Mouse (Mus musculus): Measurements from ENCODE around the gene Camk2g.

The Camk2g gene

DNA sequence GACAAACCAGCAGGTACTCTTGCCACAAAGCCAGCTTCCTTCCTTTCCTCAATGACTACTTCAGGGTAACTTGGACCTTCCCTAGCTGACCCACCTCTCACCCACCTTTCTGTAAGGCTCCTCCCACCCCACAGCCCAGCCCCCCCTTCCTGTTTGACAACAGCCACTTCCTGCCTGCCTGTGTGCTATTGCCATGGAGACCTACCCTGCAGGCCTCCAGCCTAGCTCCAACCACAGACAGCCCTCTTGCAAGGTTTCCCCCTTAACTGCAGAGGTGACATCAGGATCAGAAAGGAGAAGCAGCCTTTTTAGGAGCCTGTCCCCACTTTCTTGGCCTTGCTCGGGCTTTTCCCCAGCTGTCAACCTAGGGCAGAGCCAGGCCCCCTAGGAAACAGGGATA lies 8.7 kb downstream of the Camk2g start:
- no peak for DNase-seq (ENCODE audit: low spot score in 2 of 2)

- no peak for DNase-seq (ENCODE audit: low spot score in 2 of 2)
Observed at GRCm38 (mm10) chr14:20784708-20785107, 9.2 kb downstream of the Camk2g start.

GRCm38 (mm10) chr14:20783526-20783925 lies 10.4 kb downstream of the Camk2g start:
- DNase-seq (ENCODE audit: low spot score in 2 of 2) = no peak

- DNase-seq (ENCODE audit: low spot score in 2 of 2) = no peak
Observed at GRCm38 (mm10) chr14:20782860-20783259, 11.0 kb downstream of the Camk2g start.

DNA sequence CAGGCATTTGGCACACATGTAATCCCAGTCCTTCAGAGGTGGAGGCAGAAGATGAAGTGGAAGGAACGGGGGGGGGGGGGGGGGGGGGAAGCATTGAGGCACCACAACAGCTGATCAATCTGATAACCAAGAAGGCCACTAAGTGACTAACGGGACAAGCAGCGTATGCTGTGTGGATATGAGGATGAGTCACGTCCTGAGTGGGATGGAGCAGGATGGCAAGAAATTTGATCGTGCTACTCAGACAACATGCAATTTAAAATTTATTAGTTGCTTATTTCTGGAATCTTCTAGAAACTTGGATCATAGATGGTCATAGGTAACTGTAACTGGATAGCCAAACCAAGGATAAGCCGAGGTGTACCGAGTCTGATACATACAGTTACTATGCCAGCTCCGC lies 13.7 kb downstream of the Camk2g start:
- no peak for DNase-seq (ENCODE audit: low spot score in 2 of 2)

- no peak for DNase-seq (ENCODE audit: low spot score in 2 of 2)
Observed at GRCm38 (mm10) chr14:20778496-20778895, 15.4 kb downstream of the Camk2g start.

- DNase-seq (ENCODE audit: low spot score in 2 of 2) = no peak
Observed at GRCm38 (mm10) chr14:20775661-20776060, 18.2 kb downstream of the Camk2g start.

GRCm38 (mm10) chr14:20773410-20773809 lies 20.5 kb downstream of the Camk2g start:
- no peak for DNase-seq (ENCODE audit: low spot score in 2 of 2)

- DNase-seq (ENCODE audit: low spot score in 2 of 2) = no peak
Observed at GRCm38 (mm10) chr14:20772808-20773207, 21.1 kb downstream of the Camk2g start.

DNA sequence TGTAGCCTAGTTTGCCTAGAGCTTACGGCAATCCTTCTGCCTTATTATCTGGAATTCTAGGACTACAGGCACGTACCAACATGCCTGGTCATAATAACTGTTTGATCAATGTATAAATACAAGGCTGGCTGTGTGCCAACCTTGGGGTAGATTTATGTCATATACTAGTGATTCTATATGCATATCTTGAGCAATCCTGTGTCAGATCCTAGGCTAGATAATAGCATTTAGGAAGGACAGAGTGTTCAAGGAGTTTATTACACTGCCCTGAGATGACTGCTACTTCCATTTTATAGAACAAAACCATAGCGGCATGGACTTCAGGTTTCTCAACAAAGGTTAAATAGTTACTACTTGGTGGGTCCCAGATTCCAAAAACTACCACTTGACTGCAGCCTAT lies 21.9 kb downstream of the Camk2g start:
- no peak for DNase-seq (ENCODE audit: low spot score in 2 of 2)

DNA sequence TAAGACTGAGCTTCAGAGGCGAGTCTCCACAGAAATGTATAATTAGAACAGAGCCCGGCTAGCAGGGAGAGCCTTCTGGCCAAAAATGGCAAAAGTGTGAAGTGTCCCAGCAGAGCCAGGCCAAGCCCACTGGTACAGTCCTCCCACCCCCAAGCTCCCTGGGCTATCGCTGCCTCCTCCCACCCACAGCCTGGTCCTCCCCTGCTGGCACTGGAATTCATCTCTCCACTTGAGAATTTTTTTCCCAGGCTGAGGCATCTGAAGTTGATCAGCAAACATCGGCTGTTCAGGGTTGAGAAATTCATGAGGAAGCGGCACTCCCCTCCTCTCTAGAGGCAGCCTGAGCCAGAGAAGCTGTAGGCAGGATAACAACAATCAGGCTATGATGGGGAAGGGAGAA lies 25.3 kb downstream of the Camk2g start:
- peak in 1 of 2 experiments; percentile 43 for DNase-seq (ENCODE audit: low spot score in 2 of 2)

DNA sequence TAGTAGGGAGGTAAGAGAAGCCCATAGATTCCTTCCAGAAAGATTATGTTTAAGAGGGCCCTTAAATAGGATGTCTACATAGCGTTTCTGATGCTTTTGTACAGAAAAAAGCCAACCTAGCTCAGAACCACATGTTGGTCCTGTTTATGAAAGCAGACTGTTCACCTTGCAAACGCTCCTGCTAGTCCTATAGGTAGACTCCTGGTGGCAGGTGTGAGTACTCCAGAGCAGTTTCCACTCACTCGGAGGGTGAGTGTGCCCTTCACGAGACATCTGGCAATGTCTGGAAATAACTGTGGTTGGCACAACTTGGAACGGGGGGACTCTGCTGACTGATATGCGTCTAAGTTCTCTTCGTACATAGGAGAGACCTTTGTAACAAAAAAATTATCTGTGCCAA lies 26.0 kb downstream of the Camk2g start:
- no peak for DNase-seq (ENCODE audit: low spot score in 2 of 2)

DNA sequence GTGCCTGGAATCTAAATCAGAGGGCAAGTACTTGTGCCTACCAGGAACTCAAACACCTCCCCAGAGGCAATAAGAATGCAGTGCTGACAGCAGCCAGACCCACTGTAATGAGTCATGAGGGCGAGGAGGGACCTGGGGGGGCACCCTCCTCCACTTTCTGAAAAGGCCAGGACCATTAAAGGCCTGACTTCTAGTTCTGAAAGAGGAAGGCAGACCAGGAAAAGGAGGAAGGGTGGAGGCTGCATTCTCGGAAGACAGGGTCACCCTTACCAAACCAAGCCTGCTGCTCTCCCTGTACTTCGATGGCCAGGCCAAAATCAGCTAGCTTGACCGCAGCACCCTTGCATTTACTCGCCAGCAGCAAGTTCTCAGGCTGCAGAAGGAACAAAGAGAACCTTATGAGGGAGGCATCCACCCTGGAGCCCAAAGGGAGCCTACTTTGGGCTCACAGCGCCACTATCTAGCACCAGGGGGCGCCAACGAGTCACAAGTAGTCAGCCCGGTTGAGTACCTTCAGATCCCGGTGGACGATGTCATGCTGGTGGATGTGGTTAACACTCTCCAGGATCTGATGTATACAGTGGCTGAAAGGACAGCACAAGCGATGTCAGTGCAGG lies 28.1 kb downstream of the Camk2g start:
- peak; percentile 81 to 89 for DNase-seq (ENCODE audit: low spot score in 2 of 2)

GRCm38 (mm10) chr14:20764942-20765341 lies 28.9 kb downstream of the Camk2g start:
- DNase-seq (ENCODE audit: low spot score in 2 of 2) = no peak

- no peak for DNase-seq (ENCODE audit: low spot score in 2 of 2)
Observed at GRCm38 (mm10) chr14:20758768-20759435, 35.0 kb downstream of the Camk2g start.

DNA sequence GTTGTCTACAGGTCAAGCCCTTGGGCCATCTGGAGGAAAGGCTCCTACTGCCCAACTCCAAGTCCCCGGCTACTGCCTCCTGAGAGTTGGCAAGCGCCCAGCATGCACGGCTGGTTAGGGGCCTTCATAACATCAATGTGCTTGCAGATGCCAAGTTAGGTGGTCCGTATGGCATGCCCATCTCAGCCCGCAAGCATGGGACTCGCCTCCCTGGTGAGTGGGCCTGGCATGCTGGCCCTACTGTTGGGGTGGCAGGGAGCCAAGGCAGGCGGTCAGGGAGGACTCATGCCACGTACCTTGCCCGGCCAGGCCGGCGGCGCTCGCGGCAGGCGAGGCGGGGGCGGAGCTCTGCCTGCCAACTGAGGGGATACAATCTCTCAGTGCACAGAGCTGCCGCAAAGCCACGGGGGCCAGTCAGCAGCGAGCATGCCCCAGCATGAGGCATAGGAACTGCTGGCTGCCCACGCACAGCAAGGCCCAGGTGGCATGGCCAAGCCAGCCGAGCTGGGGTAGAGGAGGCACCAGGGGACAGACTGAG lies 36.4 kb downstream of the Camk2g start:
- no peak for DNase-seq (ENCODE audit: low spot score in 2 of 2)

DNA sequence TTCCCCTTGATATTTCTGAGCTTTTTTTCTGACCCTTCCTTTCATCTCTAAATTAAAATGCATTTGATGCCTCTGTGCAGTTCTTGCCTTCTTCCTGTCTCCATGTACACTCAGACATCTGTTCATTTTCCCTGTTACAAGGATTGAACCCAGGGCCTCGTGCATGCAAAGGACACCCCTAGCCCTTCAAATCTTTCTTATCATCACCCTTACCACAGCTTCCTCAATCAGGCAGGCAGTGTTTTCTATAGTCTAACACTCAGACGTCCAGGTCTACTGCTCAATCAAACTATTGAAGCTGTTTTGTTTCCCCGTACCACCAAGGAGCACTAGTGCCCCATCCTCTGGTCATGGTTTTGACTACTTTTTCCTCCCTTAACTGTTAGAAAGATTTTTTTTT lies 40.1 kb downstream of the Camk2g start:
- no peak for DNase-seq (ENCODE audit: low spot score in 2 of 2)

- DNase-seq (ENCODE audit: low spot score in 2 of 2) = no peak
Observed at GRCm38 (mm10) chr14:20750503-20750902, 43.4 kb downstream of the Camk2g start.

DNA sequence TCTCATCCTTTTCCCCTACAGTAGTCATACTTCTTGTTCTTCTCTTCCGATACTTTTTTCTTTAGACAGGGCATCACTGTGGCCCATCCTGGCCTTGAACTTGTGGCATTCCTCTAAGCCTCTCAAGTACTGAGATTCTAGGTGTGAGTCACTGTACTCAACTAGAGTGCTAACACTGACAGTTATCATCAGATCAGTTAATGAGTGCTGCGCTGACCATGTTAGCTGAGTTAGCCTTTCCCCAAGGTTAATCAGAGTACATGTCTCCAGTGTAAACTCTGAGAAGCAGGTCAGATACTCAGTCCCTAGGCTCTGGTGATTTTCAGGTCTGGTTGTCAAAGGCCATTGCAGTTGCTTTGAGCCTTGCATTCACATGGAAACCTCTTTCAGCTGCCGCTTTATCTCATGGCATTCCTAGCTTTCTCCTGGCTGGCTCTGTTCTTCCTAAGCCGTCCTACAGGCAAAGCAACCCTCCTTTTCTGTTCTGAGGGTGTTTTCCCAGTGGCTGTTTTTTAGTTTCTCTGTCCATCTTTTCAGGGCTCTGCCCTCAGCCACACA lies 44.3 kb downstream of the Camk2g start:
- DNase-seq (ENCODE audit: low spot score in 2 of 2) = no peak

GRCm38 (mm10) chr14:20748388-20748787 lies 45.5 kb downstream of the Camk2g start:
- no peak for DNase-seq (ENCODE audit: low spot score in 2 of 2)

- DNase-seq (ENCODE audit: low spot score in 2 of 2) = no peak
Observed at GRCm38 (mm10) chr14:20746935-20747334, 47.0 kb downstream of the Camk2g start.

DNA sequence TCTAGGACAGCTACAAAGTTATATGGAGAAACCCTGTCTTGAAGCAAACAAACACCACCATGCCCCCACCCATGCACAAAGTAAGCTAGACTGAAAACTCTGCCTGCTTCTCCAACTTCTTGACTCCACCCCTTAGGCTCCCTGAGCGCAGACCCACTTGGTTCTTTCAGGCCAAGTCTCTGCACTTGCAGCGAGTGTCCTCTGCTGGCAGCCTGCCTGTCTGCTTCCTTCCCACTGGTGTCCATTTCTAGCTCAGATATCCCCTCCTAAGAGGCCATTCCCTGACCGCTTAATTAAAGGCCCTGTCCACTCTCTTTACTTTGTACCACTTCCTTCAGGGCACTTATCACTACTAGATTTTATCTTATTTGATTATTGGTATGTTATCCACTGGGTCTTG lies 50.3 kb downstream of the Camk2g start:
- DNase-seq (ENCODE audit: low spot score in 2 of 2) = no peak

GRCm38 (mm10) chr14:20741301-20741700 lies 52.6 kb downstream of the Camk2g start:
- peak; percentile 34 to 46 for DNase-seq (ENCODE audit: low spot score in 2 of 2)

Data from urinary bladder, postnatal 36 days (tissue).